Mouse (Mus musculus) spleen, adult 2 months (tissue): ENCODE results near the gene Rora.

Experiments
- CTCF ChIP-seq: fragments of 200-500 bp; IDR thresholded peaks from 2 replicates; pipeline ENCODE4 v1.5.1; 2011; ENCODE audit warnings: mild to moderate bottlenecking, inconsistent platforms; ENCODE audit not compliant: insufficient read depth, insufficient read length, insufficient replicate concordance; ENCODE audit errors: extremely low read depth
- POLR2A ChIP-seq: fragments of 200-500 bp; IDR thresholded peaks from 2 replicates; pipeline ENCODE4 v1.6.1; 2011; ENCODE audit warnings: low read depth, low read length, inconsistent platforms

GRCm38 (mm10) chr9:69313297-69313696, 659.7 kb downstream of the Rora start:
- no peak for TF ChIP-seq POLR2A
- no peak for TF ChIP-seq CTCF
